Mouse (Mus musculus) limb, embryonic 10.5 days (tissue): ENCODE measurements around the gene Bloc1s5. TPM values are rescaled to one million over a fixed set of nuclear protein-coding genes. Genes with fewer than 3 reads are reported as not detected.
"Not testable (repeated sequence)": the region's sequence is repeated elsewhere in the genome, so short reads cannot be mapped to it uniquely, and the experiment has no call there.

Experiments used
- DNase-seq: peaks from one replicate; pipeline ENCODE4 v3.0.0-alpha.2; 2017; ENCODE audit warnings: low spot score
- H3K27ac ChIP-seq: fragments of 300-500 bp; sonication (generic); 2 replicates; pipeline ENCODE4 v1.5.1; 2016; ENCODE audit warnings: mild to moderate bottlenecking
- H3K27me3 ChIP-seq: fragments of 300-500 bp; sonication (generic); 2 replicates; pipeline ENCODE4 v1.6.1; 2016; ENCODE audit warnings: low read depth, mild to moderate bottlenecking; ENCODE audit not compliant: poor library complexity, severe bottlenecking
- H3K36me3 ChIP-seq: fragments of 300-500 bp; sonication (generic); 2 replicates; pipeline ENCODE4 v1.6.1; 2016; ENCODE audit warnings: mild to moderate bottlenecking, moderate library complexity
- H3K4me1 ChIP-seq: fragments of 300-500 bp; sonication (generic); 2 replicates; pipeline ENCODE4 v1.6.1; 2016
- H3K4me3 ChIP-seq: fragments of 300-500 bp; sonication (generic); 2 replicates; pipeline ENCODE4 v1.5.1; 2016; ENCODE audit warnings: mild to moderate bottlenecking, moderate library complexity
- H3K9me3 ChIP-seq: fragments of 300-500 bp; sonication (generic); replicated peaks from 2 replicates; pipeline ENCODE4 v1.6.1; 2016; ENCODE audit warnings: mild to moderate bottlenecking
- WGBS: fragments of 180-500 bp; shearing (Covaris S2); methylation state at CpG from one replicate; pipeline ENCODE4 v1.1.7; 2016; 5-methylcytosine and 5-hydroxymethylcytosine counted together
- polyA plus RNA-seq: library from polyadenylated mRNA; unstranded; fragments of >200 nt; fragmentation: Nextera tagmentation; extraction: Ambion mirVana; gene quantifications from 2 replicates; pipeline ENCODE4 v1.2.1, GENCODE M21; 2016

The Bloc1s5 gene
- polyA plus RNA-seq = 20.7 and 23.5 TPM in 2 replicates

GRCm38 (mm10) chr13:38634800-38635269 is at the start of gene Bloc1s5:
TSS of gene Bloc1s5 (minus strand) at chr13:38635109.
- peak; percentile 95 for DNase-seq
- Histone ChIP-seq H3K27ac (peak within 1 kb of the TSS; percentile 93), H3K27me3 (no peaks in the 10 kb centered on the region), H3K36me3 (0 out of 2 replicates have a peak, but pooled peaks cover 3% of the 10 kb centered on the region), H3K4me1 (peaks cover 6% of the 10 kb centered on the region; the same call in 1 of the 2 replicates), H3K9me3 (no peaks in the 10 kb centered on the region), H3K4me3 (peak within 1 kb of the TSS; percentile 94)
- WGBS = under 1% methylated on average over 44 of the region's 44 CpGs

- no peaks in the 10 kb centered on the region for H3K9me3 ChIP-seq
- H3K27me3 ChIP-seq = no peaks in the 10 kb centered on the region
- H3K27ac ChIP-seq = no peak overlapping the region
- H3K36me3 ChIP-seq = no peaks in the 10 kb centered on the region
- H3K4me1 ChIP-seq = no peaks in the 10 kb centered on the region
- no peak for DNase-seq
- 89% methylated on average over 9 of the region's 9 CpGs for WGBS
- H3K4me3 ChIP-seq = no peak overlapping the region
Observed at GRCm38 (mm10) chr13:38672336-38672735, 37.4 kb upstream of the Bloc1s5 start.

- WGBS = 93% methylated on average over 6 of the region's 6 CpGs
Observed at GRCm38 (mm10) chr13:38671451-38671850, 36.5 kb upstream of the Bloc1s5 start.

GRCm38 (mm10) chr13:38670051-38670450 is 35.1 kb upstream of the Bloc1s5 start:
- H3K4me1 ChIP-seq = no peaks in the 10 kb centered on the region
- H3K27ac ChIP-seq = no peak overlapping the region
- no peaks in the 10 kb centered on the region for H3K27me3 ChIP-seq
- no peak for DNase-seq
- no peaks in the 10 kb centered on the region for H3K9me3 ChIP-seq
- no peak overlapping the region for H3K4me3 ChIP-seq
- no peaks in the 10 kb centered on the region for H3K36me3 ChIP-seq

More at GRCm38 (mm10) chr13:38671451-38671850, 36.5 kb upstream of the Bloc1s5 start:
- not testable (repeated sequence) for H3K27me3 ChIP-seq, DNase-seq, H3K4me1 ChIP-seq, H3K27ac ChIP-seq, H3K4me3 ChIP-seq, H3K36me3 ChIP-seq, H3K9me3 ChIP-seq

- no peak overlapping the region for H3K27ac ChIP-seq
- H3K9me3 ChIP-seq = no peaks in the 10 kb centered on the region
- H3K27me3 ChIP-seq = no peaks in the 10 kb centered on the region
- 27% methylated on average over 2 of the region's 2 CpGs for WGBS
- no peaks in the 10 kb centered on the region for H3K36me3 ChIP-seq
- H3K4me3 ChIP-seq = no peak overlapping the region
- DNase-seq = peak; percentile 36
- H3K4me1 ChIP-seq = no peaks in the 10 kb centered on the region
Observed at GRCm38 (mm10) chr13:38668514-38668913, 33.6 kb upstream of the Bloc1s5 start.

GRCm38 (mm10) chr13:38664753-38665152 is 29.8 kb upstream of the Bloc1s5 start:
- DNase-seq = no peak
- H3K27ac ChIP-seq = no peak overlapping the region
- 73% methylated on average over 1 of the region's 1 CpGs for WGBS
- H3K4me3 ChIP-seq = no peak overlapping the region
- no peaks in the 10 kb centered on the region for H3K9me3 ChIP-seq
- no peaks in the 10 kb centered on the region for H3K36me3 ChIP-seq
- no peaks in the 10 kb centered on the region for H3K4me1 ChIP-seq
- no peaks in the 10 kb centered on the region for H3K27me3 ChIP-seq

GRCm38 (mm10) chr13:38659524-38660136 is 24.7 kb upstream of the Bloc1s5 start:
- 80% methylated on average over 12 of the region's 12 CpGs for WGBS
- no peak for DNase-seq
- Histone ChIP-seq H3K27me3 (no peaks in the 10 kb centered on the region), H3K9me3 (no peaks in the 10 kb centered on the region), H3K4me1 (peaks cover 9% of the 10 kb centered on the region), H3K27ac (no peak overlapping the region), H3K36me3 (peaks cover 24% of the 10 kb centered on the region), H3K4me3 (peak overlapping the region; percentile 94; the same call in 1 of the 2 replicates)

- peak; percentile 95 for DNase-seq
- no peaks in the 10 kb centered on the region for H3K9me3 ChIP-seq
- peak within 1 kb of the TSS; percentile 97 for H3K27ac ChIP-seq
- under 1% methylated on average over 59 of the region's 59 CpGs for WGBS
- H3K36me3 ChIP-seq = peaks cover 33% of the 10 kb centered on the region
- peak within 1 kb of the TSS; percentile 94 for H3K4me3 ChIP-seq
- peaks cover 9% of the 10 kb centered on the region for H3K4me1 ChIP-seq
- H3K27me3 ChIP-seq = no peaks in the 10 kb centered on the region
Observed at GRCm38 (mm10) chr13:38658528-38659280, 23.8 kb upstream of the Bloc1s5 start, which contains the start of gene Eef1e1. TSS of gene Eef1e1 (minus strand) at chr13:38659058.

GRCm38 (mm10) chr13:38657865-38658264 is 23.0 kb upstream of the Bloc1s5 start:
- Histone ChIP-seq H3K4me1 (peaks cover 9% of the 10 kb centered on the region), H3K9me3 (no peaks in the 10 kb centered on the region), H3K27ac (peak overlapping the region; percentile 97), H3K36me3 (peaks cover 42% of the 10 kb centered on the region), H3K4me3 (peak overlapping the region; percentile 94), H3K27me3 (no peaks in the 10 kb centered on the region)
- DNase-seq = no peak
- WGBS = 28% methylated on average over 4 of the region's 4 CpGs

- DNase-seq = no peak
- Histone ChIP-seq H3K27me3 (no peaks in the 10 kb centered on the region), H3K27ac (no peak overlapping the region), H3K4me3 (no peak overlapping the region), H3K4me1 (no peaks in the 10 kb centered on the region), H3K9me3 (no peaks in the 10 kb centered on the region), H3K36me3 (peaks cover 100% of the 10 kb centered on the region)
- 94% methylated on average over 4 of the region's 4 CpGs for WGBS
Observed at GRCm38 (mm10) chr13:38650292-38650691, 15.4 kb upstream of the Bloc1s5 start.

GRCm38 (mm10) chr13:38649069-38649468 is 14.2 kb upstream of the Bloc1s5 start:
- 93% methylated on average over 4 of the region's 4 CpGs for WGBS
- Histone ChIP-seq H3K4me3 (no peak overlapping the region), H3K27me3 (no peaks in the 10 kb centered on the region), H3K36me3 (peaks cover 100% of the 10 kb centered on the region), H3K9me3 (no peaks in the 10 kb centered on the region), H3K27ac (no peak overlapping the region), H3K4me1 (no peaks in the 10 kb centered on the region)
- no peak for DNase-seq

- no peaks in the 10 kb centered on the region for H3K9me3 ChIP-seq
- H3K27me3 ChIP-seq = no peaks in the 10 kb centered on the region
- H3K4me1 ChIP-seq = no peaks in the 10 kb centered on the region
- no peak for DNase-seq
- H3K27ac ChIP-seq = no peak overlapping the region
- WGBS = 82% methylated on average over 5 of the region's 5 CpGs
- no peak overlapping the region for H3K4me3 ChIP-seq
- H3K36me3 ChIP-seq = peaks cover 48% of the 10 kb centered on the region
Observed at GRCm38 (mm10) chr13:38641414-38641813, 6.5 kb upstream of the Bloc1s5 start.

- DNase-seq = no peak
- H3K9me3 ChIP-seq = no peaks in the 10 kb centered on the region
- 94% methylated on average over 5 of the region's 5 CpGs for WGBS
- H3K27me3 ChIP-seq = no peaks in the 10 kb centered on the region
- no peaks in the 10 kb centered on the region for H3K4me1 ChIP-seq
- peaks cover 43% of the 10 kb centered on the region for H3K36me3 ChIP-seq
- no peak overlapping the region for H3K27ac ChIP-seq
- H3K4me3 ChIP-seq = no peak overlapping the region
Observed at GRCm38 (mm10) chr13:38640961-38641360, 6.1 kb upstream of the Bloc1s5 start.
